Mouse (Mus musculus) forebrain, embryonic 10.5 days (tissue): Measurements from ENCODE around the gene Mkrn3. TPM values are rescaled to one million over a fixed set of nuclear protein-coding genes. Genes with fewer than 3 reads are reported as not detected.

ENCODE experiments used
- DNase-seq: peaks from one replicate; pipeline ENCODE4 v3.0.0-alpha.2; 2017; ENCODE audit warnings: low spot score; ENCODE audit errors: extremely low spot score
- H3K27ac ChIP-seq: fragments of 300-500 bp; sonication (generic); 2 replicates; pipeline ENCODE4 v1.5.1; 2016; ENCODE audit warnings: mild to moderate bottlenecking
- H3K27me3 ChIP-seq: fragments of 300-500 bp; sonication (generic); 2 replicates; pipeline ENCODE4 v1.6.1; 2016; ENCODE audit warnings: mild to moderate bottlenecking; ENCODE audit not compliant: poor library complexity, severe bottlenecking
- H3K36me3 ChIP-seq: fragments of 300-500 bp; sonication (generic); replicated peaks from 2 replicates; pipeline ENCODE4 v1.6.1; 2016; ENCODE audit warnings: mild to moderate bottlenecking, moderate library complexity
- H3K4me1 ChIP-seq: fragments of 300-500 bp; sonication (generic); 2 replicates; pipeline ENCODE4 v1.6.1; 2016
- H3K4me3 ChIP-seq: fragments of 300-500 bp; sonication (generic); 2 replicates; pipeline ENCODE4 v1.5.1; 2016; ENCODE audit warnings: mild to moderate bottlenecking, moderate library complexity
- H3K9me3 ChIP-seq: fragments of 300-500 bp; sonication (generic); 2 replicates; pipeline ENCODE4 v1.6.1; 2016; ENCODE audit warnings: mild to moderate bottlenecking, moderate library complexity
- WGBS: fragments of 180-500 bp; shearing (Covaris S2); methylation state at CpG from one replicate; pipeline ENCODE4 v1.1.7; 2016; 5-methylcytosine and 5-hydroxymethylcytosine counted together
- polyA plus RNA-seq: library from polyadenylated mRNA; unstranded; fragments of >200 nt; fragmentation: Nextera tagmentation; extraction: Ambion mirVana; gene quantifications from 2 replicates; pipeline ENCODE4 v1.2.1, GENCODE M21; 2016

Mkrn3 gene
- polyA plus RNA-seq, result 14.9 and 16.2 TPM in 2 replicates

DNA sequence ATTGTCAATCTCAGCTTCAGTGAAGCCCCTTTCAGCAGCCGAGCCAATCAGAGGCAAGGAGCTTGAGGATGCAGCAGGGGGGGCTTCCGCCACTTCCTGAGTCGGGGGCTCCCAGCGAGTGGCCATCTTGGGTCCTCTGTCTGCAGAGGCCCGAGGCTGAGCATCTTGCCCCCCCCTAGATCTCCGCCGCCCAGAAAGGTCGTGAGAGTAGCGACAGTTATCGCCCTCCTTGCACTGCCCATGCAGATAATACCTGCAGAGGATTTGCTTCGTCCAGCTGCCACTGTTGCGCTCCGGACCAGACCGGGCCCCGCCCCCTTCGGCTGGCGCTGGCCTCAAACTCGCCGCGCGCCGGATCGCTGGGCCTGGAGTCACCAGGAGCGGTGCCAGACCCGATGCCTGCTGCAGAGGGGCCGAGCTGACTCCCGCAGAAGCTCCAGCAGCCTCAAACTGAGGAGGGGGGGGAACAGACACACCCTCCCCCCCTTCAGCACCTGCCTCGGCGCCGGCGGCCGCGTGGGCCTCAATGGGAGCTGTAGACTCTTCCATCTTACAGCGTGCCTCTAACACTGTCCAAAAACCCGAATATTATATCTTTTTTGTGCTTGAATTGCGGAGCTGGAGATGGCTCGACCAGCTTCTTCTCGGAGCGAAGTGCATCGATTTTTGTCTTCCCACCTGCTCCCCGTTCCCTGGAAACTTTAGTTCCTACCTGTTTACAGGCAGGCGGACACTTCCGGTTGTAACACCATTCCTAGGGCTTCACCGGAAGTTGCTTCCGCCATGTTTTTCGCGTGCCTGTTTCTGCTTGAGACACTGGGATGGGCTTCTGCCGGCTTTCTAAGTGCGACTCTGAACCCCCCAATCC is at the start of gene Mkrn3:
Gene Mkrn3 (minus strand): TSS at position 647 of the 868 bp plus-strand sequence.
- Histone ChIP-seq H3K4me1 (peaks cover 18% of the 10 kb centered on the region), H3K27me3 (no peaks in the 10 kb centered on the region), H3K27ac (peak within 1 kb of the TSS; percentile 96), H3K36me3 (0 out of 2 replicates have a peak, but pooled peaks cover 3% of the 10 kb centered on the region), H3K9me3 (peaks cover 25% of the 10 kb centered on the region), H3K4me3 (peak within 1 kb of the TSS; percentile 71)
- 23% methylated on average over 49 of the region's 49 CpGs for WGBS
- peak; percentile 77 for DNase-seq

DNA sequence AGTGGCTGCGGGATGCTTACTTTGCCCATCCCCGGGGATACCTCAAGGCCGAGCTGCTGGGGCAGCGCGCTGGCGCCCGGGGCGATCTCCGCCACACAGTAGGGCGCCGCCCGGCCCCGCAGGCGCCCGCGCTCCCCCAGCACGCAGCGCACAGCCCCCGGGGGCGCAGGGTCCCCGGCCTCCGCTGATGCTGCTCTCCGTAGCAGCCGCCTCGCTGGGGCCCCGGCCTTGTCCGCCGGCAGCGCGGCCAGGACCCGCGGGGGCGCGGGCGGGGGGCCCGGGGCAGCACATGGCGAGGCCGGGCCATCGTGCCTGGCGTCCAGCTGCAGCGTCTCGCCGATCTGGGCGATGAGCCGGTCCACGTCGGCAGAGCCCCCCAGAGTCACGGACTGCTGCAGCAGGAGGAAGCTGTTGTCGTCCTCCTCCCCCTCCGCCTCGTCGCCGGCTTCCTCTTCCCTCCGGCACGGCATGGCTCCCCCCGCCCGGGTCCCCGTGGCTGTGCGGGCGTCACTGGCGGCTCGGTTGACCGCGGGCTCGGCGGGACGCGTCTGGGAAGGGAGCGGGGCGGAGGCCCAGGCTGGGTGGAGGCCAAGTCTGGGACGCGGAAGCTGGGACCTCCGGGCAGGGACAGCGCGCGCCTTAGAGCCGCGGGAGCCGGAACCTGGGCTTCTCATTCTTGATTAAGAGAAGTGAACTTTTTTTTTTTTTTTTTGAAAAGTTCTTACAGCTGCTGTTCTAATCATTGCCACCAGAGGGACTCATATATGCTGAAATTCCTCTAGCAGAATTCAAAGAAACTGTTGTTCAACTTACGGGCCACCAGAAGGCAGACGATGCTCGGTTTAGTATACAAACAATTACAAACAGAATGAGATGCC is 44.2 kb upstream of the Mkrn3 start, which contains the start of gene Peg12:
Gene Peg12 (minus strand): TSS at position 633 of the 878 bp plus-strand sequence.
- Histone ChIP-seq H3K36me3 (peaks cover 12% of the 10 kb centered on the region), H3K27me3 (no peaks in the 10 kb centered on the region), H3K9me3 (peaks cover 37% of the 10 kb centered on the region), H3K4me1 (peaks cover 12% of the 10 kb centered on the region), H3K27ac (peak within 1 kb of the TSS; percentile 97), H3K4me3 (peak within 1 kb of the TSS; percentile 71)
- peak; percentile 61 for DNase-seq
- WGBS, result 14% methylated on average over 78 of the region's 82 CpGs

DNA sequence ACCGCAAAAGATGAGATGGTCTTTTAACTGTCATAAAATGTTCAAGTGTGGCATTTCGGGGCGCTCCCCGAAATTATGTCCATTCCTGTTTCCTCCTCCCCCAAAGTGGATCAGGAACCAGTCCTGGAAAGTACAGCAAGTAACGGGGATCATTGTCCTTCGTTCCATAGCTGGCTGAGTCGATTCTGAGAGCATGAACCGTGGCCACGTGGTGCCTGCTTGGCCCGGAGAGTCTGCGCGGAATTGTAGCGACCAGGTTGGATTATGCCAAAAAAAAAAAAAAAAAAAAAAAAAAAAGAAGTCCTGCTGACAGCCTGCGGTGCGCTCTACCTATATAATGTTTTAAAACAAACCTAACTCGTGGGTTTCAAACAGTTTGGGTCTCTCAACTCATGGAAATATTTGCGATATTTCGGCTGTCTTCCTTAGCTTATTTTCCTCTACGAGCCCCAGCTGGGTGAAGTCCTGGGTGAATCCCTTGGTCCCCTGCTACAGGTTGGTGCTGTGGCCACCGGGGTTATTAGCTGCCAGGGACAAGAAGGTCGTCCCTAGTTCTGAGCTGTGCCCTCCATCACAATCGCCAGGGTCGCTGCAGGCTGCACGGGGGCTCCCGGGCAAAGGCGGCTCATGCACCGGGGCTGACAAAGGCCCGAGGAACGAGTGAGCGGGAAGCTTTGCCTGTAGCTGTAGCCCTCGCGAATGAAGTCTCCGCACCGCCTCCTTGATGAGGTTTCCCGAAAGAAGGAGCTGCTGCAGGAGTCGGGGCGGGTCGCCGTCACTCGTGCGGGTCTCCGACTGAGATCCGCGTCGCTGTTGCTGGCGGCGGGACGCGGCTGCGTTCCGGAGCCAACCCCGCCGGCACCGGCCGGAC is 43.3 kb upstream of the Mkrn3 start:
- peaks cover 12% of the 10 kb centered on the region for H3K36me3 ChIP-seq
- DNase-seq, result peak; percentile 49
- peaks cover 37% of the 10 kb centered on the region for H3K9me3 ChIP-seq
- peak overlapping the region; percentile 71 for H3K4me3 ChIP-seq
- peaks cover 12% of the 10 kb centered on the region for H3K4me1 ChIP-seq
- no peaks in the 10 kb centered on the region for H3K27me3 ChIP-seq
- 29% methylated on average over 55 of the region's 55 CpGs for WGBS
- peak overlapping the region; percentile 97 for H3K27ac ChIP-seq

DNA sequence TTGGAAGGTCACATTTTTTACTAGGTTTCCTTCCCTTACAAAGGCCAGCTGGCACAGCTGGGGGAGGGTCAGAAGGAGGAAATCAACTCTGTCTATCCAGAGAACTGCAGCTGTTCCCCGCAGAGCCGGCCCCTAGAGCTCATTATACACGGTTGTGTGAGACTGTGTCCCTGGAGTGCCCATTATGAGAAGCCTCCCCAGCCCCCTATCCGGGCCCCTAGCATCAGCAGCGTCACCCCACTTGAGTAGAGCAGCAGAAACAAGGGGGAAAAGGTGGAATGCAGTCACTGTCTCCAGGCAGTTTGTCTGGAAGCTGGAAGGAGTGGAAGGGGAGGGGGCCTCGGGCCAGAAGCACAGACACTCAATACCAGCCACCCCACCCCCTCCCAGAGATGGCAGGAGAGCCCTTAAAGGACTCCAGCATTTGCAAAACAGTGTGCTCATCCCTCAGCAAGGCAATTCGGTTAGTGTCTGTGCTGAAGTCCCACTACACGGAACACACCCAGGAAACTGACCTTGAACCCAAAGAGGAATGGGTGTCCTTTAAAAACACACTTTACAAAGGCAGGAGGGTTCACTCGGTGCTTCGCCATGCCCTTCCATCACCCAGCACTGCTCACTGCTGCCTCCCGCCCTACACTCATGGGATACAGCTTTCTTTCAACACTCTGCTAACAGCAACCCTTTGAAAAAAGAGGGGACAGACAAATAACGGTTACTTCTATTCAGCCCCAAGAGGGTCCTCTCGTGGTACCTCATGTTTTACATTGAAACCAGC is 42.5 kb upstream of the Mkrn3 start:
- Histone ChIP-seq H3K9me3 (peaks cover 37% of the 10 kb centered on the region), H3K27me3 (no peaks in the 10 kb centered on the region), H3K27ac (peak overlapping the region; percentile 97), H3K4me3 (peak overlapping the region; percentile 71), H3K4me1 (peaks cover 12% of the 10 kb centered on the region), H3K36me3 (peaks cover 12% of the 10 kb centered on the region)
- WGBS, result 27% methylated on average over 13 of the region's 13 CpGs
- peak; percentile 73 for DNase-seq

DNA sequence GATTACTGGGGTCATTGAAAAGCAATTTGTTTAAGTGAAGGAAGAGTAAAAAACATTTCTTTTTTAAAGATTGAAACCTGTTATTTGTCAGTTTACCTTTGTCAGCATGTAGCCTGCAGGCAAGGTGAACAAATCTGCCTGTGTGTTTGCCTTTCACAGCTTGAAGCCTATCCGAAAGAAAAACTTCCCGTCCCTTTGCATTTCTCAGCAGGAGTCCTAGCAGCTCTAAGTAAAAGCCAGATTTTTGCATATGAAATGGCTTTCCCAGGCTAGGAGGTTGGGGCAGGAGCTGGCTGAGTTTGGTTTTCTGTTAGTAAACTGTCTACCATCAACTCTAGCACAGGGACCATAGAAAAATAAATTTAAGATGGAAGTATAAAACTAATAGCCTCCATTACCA is 32.4 kb upstream of the Mkrn3 start:
- Histone ChIP-seq H3K27me3 (no peaks in the 10 kb centered on the region), H3K9me3 (peaks cover 17% of the 10 kb centered on the region), H3K4me1 (peaks cover 9% of the 10 kb centered on the region), H3K4me3 (no peak overlapping the region), H3K36me3 (no peaks in the 10 kb centered on the region), H3K27ac (no peak overlapping the region)
- DNase-seq, result no peak
- WGBS, result 22% methylated on average over 2 of the region's 2 CpGs

DNA sequence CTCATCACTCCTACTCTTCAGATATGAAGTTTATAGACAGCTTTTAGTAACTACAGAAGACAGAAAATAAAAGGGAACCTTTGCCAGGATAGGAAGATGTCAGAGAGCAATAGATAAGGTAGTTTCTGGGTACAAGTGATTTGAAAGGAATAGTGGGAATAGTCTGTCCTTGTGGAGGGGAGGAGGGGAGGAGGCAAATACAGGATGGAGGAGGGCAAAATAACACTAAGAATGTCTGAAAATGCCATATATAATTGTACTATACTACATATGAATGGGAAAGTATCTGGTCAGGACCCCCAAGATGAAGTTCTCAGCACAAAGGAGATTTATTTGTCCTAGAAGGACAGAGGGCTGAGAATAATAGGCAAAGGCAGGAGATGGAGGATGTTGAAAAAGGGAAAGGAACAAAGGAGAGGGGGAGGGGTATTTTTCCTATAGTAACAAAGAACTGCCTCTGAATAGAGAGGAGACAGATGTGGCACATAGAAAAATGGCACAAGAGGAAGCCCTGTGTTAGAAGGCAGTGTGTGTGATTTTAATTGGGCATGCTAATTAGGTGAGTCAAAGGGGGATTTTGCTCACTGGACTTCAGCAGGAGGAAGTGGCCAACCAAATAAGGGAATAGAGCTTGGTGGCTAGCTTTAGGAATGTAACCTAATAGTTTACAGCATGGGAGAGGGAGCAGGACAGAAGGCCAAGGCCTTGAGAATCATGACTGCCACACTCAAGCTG is 25.7 kb upstream of the Mkrn3 start:
- Histone ChIP-seq H3K36me3 (no peaks in the 10 kb centered on the region), H3K27me3 (no peaks in the 10 kb centered on the region), H3K4me3 (no peak overlapping the region), H3K4me1 (peaks cover 15% of the 10 kb centered on the region), H3K27ac (peak overlapping the region; percentile 77), H3K9me3 (peaks cover 19% of the 10 kb centered on the region; the same call in 1 of the 2 replicates)
- DNase-seq, result peak; percentile 24

DNA sequence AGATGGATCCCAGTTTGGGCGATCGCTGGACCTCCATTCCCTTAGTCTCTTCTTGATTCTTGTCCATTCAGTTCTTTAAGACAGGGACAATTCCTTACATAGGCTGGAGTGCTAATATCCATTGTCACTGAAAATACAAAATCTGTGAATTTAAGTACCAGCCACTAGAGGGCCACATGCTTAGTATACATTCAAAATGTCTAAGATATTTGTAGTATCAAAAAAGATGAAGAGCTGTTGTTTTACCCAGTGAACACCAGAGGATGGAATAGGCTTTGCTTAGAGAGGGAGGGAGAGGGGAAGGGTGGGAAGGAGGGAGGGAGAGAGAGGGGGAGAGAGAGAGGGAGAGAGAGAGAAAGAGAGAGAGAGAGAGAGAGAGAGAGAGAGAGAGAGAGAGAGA is 16.5 kb upstream of the Mkrn3 start:
- H3K27ac ChIP-seq, result no peak overlapping the region
- no peaks in the 10 kb centered on the region; the same call in 1 of the 2 replicates for H3K9me3 ChIP-seq
- WGBS, result 50% methylated on average over 2 of the region's 2 CpGs
- no peak overlapping the region for H3K4me3 ChIP-seq
- DNase-seq, result no peak
- no peaks in the 10 kb centered on the region for H3K4me1 ChIP-seq
- H3K36me3 ChIP-seq, result no peaks in the 10 kb centered on the region
- H3K27me3 ChIP-seq, result no peaks in the 10 kb centered on the region

DNA sequence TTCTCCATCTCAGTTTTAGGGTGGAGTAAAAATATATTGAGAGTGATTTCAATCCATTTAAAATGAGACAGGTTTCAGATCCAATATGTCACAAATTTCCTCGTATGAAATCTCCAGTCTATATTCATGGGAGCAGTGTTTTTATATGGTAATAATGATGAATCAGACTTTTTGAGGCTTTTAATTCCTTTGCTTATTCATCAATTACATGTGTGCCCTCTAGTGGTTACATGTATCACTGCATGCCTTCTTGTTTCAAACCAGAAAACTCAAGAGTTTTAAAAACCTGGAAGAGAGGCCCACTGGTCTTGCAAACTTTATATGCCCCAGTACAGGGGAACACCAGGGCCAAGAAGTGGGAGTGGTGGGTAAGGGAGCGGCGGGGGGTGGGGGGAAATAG is 13.3 kb upstream of the Mkrn3 start:
- Histone ChIP-seq H3K4me1 (no peaks in the 10 kb centered on the region), H3K36me3 (no peaks in the 10 kb centered on the region), H3K27ac (no peak overlapping the region), H3K9me3 (no peaks in the 10 kb centered on the region; the same call in 1 of the 2 replicates), H3K27me3 (no peaks in the 10 kb centered on the region), H3K4me3 (no peak overlapping the region)
- WGBS, result 26% methylated on average over 3 of the region's 3 CpGs
- no peak for DNase-seq

DNA sequence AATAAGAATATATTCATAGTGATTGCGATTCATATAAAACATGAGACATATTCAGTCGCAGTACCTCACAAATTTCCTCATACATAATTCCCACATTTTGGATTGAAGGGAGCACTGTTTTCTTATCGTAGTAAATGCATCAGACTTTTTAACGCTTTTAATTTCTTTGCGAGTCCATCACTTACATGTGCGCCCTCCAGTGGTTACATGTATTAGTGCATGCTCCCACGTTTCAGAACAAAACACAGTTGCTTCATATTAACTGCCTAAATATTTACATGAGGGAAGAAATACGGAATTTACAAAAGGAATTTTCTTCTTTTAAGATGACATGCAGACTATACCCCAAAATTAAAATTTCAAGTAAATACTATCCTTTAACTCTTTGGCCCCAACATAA is 8.4 kb upstream of the Mkrn3 start:
- Histone ChIP-seq H3K36me3 (no peaks in the 10 kb centered on the region), H3K4me1 (peaks cover 6% of the 10 kb centered on the region; the same call in 1 of the 2 replicates), H3K27ac (no peak overlapping the region), H3K27me3 (no peaks in the 10 kb centered on the region), H3K4me3 (no peak overlapping the region), H3K9me3 (no peaks in the 10 kb centered on the region)
- DNase-seq, result no peak
- 21% methylated on average over 8 of the region's 8 CpGs for WGBS

DNA sequence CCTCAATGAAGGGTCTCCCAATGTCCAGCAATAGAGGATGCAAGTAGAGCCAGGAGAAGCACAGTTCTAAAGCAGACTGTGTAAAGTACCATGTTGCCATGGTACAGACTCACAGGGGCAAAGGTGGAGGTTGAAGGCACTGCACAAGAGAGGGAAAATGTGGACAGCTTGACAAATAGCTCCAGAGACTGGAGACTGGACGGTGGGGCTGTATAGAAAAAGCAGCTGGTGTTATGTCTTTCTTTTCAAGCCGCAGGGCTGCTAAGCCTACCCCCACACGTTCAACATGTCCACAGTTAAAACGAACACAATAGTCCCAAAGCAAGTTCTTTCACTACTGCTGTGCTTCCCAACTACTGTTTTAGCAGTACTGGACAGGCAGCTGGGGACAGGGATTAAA is 3.3 kb upstream of the Mkrn3 start:
- Histone ChIP-seq H3K27me3 (no peaks in the 10 kb centered on the region), H3K27ac (peak overlapping the region; percentile 96), H3K4me3 (peak overlapping the region; percentile 71), H3K9me3 (peaks cover 25% of the 10 kb centered on the region), H3K36me3 (0 out of 2 replicates have a peak, but pooled peaks cover 3% of the 10 kb centered on the region), H3K4me1 (peaks cover 10% of the 10 kb centered on the region)
- WGBS, result 41% methylated on average over 4 of the region's 4 CpGs
- peak; percentile 45 for DNase-seq

DNA sequence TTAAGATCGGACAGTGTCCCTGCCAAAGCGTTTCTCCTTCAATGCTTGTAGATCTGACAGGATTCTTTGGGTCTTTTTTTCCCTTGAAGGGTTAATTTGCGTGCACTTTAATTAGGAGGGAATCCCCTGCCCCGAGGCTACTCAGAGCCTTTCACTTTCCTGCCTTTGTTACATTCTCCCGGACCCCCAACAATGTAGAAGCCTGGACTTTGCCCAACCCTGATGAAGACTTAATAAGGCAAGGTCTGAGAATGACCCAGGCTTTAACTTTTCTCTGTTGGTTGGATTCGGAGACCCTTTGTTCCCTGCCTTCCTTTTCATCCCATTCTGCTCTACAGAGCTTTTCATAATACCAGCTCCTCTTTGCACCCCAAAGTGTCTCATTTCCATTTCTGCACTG is 627 bp upstream of the Mkrn3 start:
- Histone ChIP-seq H3K9me3 (peaks cover 25% of the 10 kb centered on the region), H3K36me3 (0 out of 2 replicates have a peak, but pooled peaks cover 3% of the 10 kb centered on the region), H3K27me3 (no peaks in the 10 kb centered on the region), H3K27ac (peak overlapping the region; percentile 96), H3K4me1 (peaks cover 18% of the 10 kb centered on the region), H3K4me3 (peak overlapping the region; percentile 71)
- DNase-seq, result peak; percentile 52
- WGBS, result 40% methylated on average over 6 of the region's 6 CpGs
